Mouse (Mus musculus) embryonic facial prominence, embryonic 11.5 days (tissue): Measurements from ENCODE around the gene Slc15a1. TPM values are rescaled to one million over a fixed set of nuclear protein-coding genes. Genes with fewer than 3 reads are reported as not detected.

Source experiments
- ATAC-seq: fragments of 200-750 bp; cut with Nextera tagmentation; replicated peaks from 2 replicates; pipeline ENCODE4 v1.8.0; 2017; ENCODE audit warnings: low read depth; ENCODE audit not compliant: insufficient number of reproducible peaks, low FRiP score, low TSS enrichment
- DNase-seq: peaks from one replicate; pipeline ENCODE4 v3.0.0-alpha.2; 2015; ENCODE audit warnings: low spot score
- H3K27ac ChIP-seq: fragments of 300-500 bp; sonication (generic); replicated peaks from 2 replicates; pipeline ENCODE4 v1.5.1; 2014; ENCODE audit warnings: mild to moderate bottlenecking, low read depth, low read length, control low read depth
- H3K27me3 ChIP-seq: fragments of 300-500 bp; sonication (generic); 2 replicates; pipeline ENCODE4 v1.6.1; 2014; ENCODE audit warnings: mild to moderate bottlenecking, low read length, moderate library complexity, mixed read lengths; ENCODE audit not compliant: control insufficient read depth, insufficient read depth
- H3K36me3 ChIP-seq: fragments of 300-500 bp; sonication (generic); replicated peaks from 2 replicates; pipeline ENCODE4 v1.6.1; 2014; ENCODE audit warnings: low read depth, mild to moderate bottlenecking, low read length, moderate library complexity, mixed read lengths; ENCODE audit not compliant: control insufficient read depth, insufficient read depth
- H3K4me1 ChIP-seq: fragments of 300-500 bp; sonication (generic); 2 replicates; pipeline ENCODE4 v1.6.1; 2014; ENCODE audit warnings: low read length, mixed read lengths; ENCODE audit not compliant: control insufficient read depth, insufficient read depth
- H3K4me2 ChIP-seq: fragments of 300-500 bp; sonication (generic); 2 replicates; pipeline ENCODE4 v1.6.1; 2014; ENCODE audit warnings: low read depth, mild to moderate bottlenecking, control low read depth, low read length, moderate library complexity
- H3K4me3 ChIP-seq: fragments of 300-500 bp; sonication (generic); 2 replicates; pipeline ENCODE4 v1.5.1; 2014; ENCODE audit warnings: low read depth, low read length, control low read depth
- H3K9ac ChIP-seq: fragments of 300-500 bp; sonication (generic); replicated peaks from 2 replicates; pipeline ENCODE4 v1.6.1; 2014; ENCODE audit warnings: mild to moderate bottlenecking, control low read depth, low read length
- H3K9me3 ChIP-seq: fragments of 300-500 bp; sonication (generic); replicated peaks from 2 replicates; pipeline ENCODE4 v1.6.1; 2016; ENCODE audit warnings: mild to moderate bottlenecking, low read length, inconsistent platforms, mixed read lengths; ENCODE audit not compliant: control insufficient read depth
- WGBS: fragments of 180-500 bp; shearing (Covaris S2); extraction: QIAGEN DNeasy Blood & Tissue Kit; methylation state at CpG from one replicate; pipeline ENCODE4 v1.1.7; 2014; 5-methylcytosine and 5-hydroxymethylcytosine counted together
- polyA plus RNA-seq: library from polyadenylated mRNA; unstranded; fragments of >200 nt; fragmentation: Nextera tagmentation; extraction: Ambion mirVana; gene quantifications from 2 replicates; pipeline ENCODE4 v1.2.1, GENCODE M21; 2014

Slc15a1 gene
- polyA plus RNA-seq, 1 experiment from 2014 or later: not detected

DNA sequence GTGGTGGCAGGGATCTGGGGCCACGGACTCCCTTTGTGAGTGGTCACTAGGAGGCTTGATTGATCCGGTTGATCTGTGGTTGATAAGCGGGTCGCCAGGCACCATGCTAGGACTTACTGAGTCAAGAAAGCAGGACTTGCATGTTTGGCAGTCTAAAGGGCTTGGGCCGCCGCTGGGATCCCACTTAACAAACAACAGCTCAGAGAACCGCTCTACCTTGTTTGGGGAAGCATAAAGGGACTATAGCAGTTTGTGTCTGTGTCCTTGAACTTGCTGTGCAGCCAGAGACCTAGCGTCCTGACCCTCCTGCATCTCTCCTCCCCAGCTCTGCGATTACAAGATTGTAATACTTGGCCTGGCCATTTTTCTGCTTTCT is 421 bp upstream of the Slc15a1 start:
- DNase-seq: no peak
- no peak overlapping the region for H3K27ac ChIP-seq
- H3K36me3 ChIP-seq: no peaks in the 10 kb centered on the region
- no peaks in the 10 kb centered on the region for H3K9me3 ChIP-seq
- 27% methylated on average over 9 of the region's 9 CpGs for WGBS
- no peak for ATAC-seq
- H3K9ac ChIP-seq: no peak overlapping the region
- peaks cover 21% of the 10 kb centered on the region for H3K27me3 ChIP-seq
- no peak overlapping the region for H3K4me3 ChIP-seq
- no peaks in the 10 kb centered on the region for H3K4me1 ChIP-seq
- no peak overlapping the region for H3K4me2 ChIP-seq

DNA sequence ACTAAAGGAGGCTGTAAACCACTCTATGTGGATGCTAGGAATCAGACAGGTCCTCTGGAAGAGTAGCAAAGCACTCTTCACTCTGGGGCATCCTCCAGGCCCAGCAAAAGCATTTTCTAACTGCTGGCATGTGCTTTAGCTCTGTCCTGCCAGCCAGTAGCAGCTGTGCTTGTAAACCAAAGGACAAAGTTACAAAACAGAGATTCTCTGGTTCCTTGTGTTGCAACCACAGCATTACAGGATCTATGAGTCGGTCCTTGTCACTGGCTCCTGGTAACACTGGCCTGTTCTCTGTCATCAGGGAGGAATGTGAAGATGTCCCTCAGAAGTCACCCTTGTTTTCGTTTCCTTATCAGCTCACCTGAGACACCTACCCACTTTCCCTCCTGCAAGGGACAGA is 4.5 kb downstream of the Slc15a1 start:
- Histone ChIP-seq H3K27me3 (peaks cover 14% of the 10 kb centered on the region), H3K4me3 (no peak overlapping the region), H3K4me1 (no peaks in the 10 kb centered on the region), H3K36me3 (no peaks in the 10 kb centered on the region), H3K4me2 (no peak overlapping the region), H3K9ac (no peak overlapping the region), H3K9me3 (no peaks in the 10 kb centered on the region), H3K27ac (no peak overlapping the region)
- DNase-seq (no peak), ATAC-seq (no peak)
- 83% methylated on average over 2 of the region's 2 CpGs for WGBS

DNA sequence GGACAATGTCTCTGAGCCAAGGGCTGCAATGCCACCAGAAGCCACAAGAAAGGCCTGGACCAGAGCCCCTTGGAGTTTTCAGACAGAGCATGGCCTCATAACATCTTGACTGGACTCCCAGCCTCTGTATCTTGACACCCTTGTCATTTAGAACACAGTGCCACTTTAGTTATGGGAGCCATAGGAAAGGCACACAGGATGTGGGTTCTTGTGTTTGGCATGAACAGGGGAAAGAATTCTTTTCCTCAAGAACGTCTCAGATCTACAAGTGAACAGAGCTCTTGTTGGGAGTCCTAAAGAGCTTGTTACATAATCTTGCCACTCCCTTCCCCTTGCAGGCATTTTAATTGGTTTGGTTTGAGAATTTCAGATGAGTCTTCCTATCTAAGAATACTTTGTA is 5.3 kb downstream of the Slc15a1 start:
- H3K27me3 ChIP-seq: peaks cover 8% of the 10 kb centered on the region
- ATAC-seq (no peak), DNase-seq (no peak)
- no peak overlapping the region for H3K9ac ChIP-seq
- H3K4me1 ChIP-seq: no peaks in the 10 kb centered on the region
- no peaks in the 10 kb centered on the region for H3K9me3 ChIP-seq
- H3K36me3 ChIP-seq: no peaks in the 10 kb centered on the region
- H3K4me2 ChIP-seq: no peak overlapping the region
- H3K4me3 ChIP-seq: no peak overlapping the region
- 64% methylated on average over 1 of the region's 1 CpGs for WGBS
- H3K27ac ChIP-seq: no peak overlapping the region

DNA sequence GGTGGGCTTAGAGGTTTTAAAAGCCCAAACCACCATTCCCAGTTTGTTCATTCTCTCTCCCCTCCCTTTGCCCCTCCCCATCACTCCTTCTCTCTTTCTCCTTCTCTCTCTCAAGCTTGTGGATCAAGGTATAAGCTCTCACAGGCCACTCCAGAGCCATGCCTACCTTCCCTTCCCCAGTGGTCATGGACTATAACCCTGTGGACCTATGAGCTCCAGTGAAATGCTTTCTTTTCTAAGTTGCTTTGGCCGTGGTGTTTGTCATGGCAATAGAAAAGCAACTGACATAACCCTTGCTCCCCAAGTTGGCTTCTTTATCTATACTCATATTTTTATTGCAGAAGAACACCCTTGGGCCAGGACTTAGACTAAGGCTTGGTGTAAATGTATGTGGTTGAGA is 7.3 kb downstream of the Slc15a1 start:
- H3K9me3 ChIP-seq: no peaks in the 10 kb centered on the region
- no peak overlapping the region for H3K9ac ChIP-seq
- 86% methylated on average over 1 of the region's 1 CpGs for WGBS
- DNase-seq (no peak), ATAC-seq (no peak)
- H3K27me3 ChIP-seq: no peaks in the 10 kb centered on the region
- H3K27ac ChIP-seq: no peak overlapping the region
- H3K4me2 ChIP-seq: no peak overlapping the region
- H3K4me3 ChIP-seq: no peak overlapping the region
- H3K4me1 ChIP-seq: no peaks in the 10 kb centered on the region
- H3K36me3 ChIP-seq: no peaks in the 10 kb centered on the region

DNA sequence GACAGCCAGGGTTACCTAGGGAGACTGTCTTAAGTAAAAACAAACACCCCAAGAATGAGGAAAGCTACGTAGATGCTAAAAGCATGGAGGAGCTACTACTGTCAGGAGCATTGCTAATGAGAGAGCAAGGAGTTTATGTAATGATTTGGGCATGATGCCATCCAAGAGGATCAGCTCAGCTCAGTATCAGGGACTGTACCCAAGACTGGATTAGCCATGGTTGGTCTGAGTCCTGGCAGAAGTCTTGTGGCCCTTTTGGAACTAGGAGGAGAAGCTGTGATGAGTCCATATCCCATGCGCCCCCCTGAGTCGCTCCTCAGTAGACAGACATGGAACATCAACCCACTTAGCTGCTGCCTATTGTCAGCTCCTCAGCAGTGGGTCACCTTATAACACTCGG is 9.3 kb downstream of the Slc15a1 start:
- Histone ChIP-seq H3K9ac (no peak overlapping the region), H3K4me1 (no peaks in the 10 kb centered on the region), H3K36me3 (no peaks in the 10 kb centered on the region), H3K27me3 (no peaks in the 10 kb centered on the region), H3K4me2 (no peak overlapping the region), H3K9me3 (no peaks in the 10 kb centered on the region), H3K4me3 (no peak overlapping the region), H3K27ac (no peak overlapping the region)
- 76% methylated on average over 4 of the region's 4 CpGs for WGBS
- ATAC-seq: no peak
- no peak for DNase-seq

DNA sequence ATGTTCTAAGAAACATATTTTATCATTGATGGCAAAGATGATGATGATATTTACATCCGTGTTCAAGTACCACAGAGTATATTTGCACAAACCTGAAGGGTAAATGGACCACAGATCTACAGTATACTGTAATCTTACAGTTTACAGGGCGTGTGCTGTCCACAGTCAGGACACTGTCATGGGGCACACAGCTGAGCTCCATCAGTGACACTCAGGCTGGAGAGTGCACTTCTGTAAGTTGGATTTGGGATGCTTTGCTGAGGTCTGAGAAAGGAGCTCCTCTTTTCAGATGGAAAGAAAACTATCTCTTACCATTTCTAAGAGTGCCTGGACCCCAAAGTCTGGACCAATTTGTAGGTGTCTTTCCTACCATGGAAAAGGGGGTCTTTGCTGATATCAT is 9.9 kb downstream of the Slc15a1 start:
- no peak overlapping the region for H3K9ac ChIP-seq
- no peak overlapping the region for H3K27ac ChIP-seq
- no peaks in the 10 kb centered on the region for H3K36me3 ChIP-seq
- no peaks in the 10 kb centered on the region for H3K4me1 ChIP-seq
- no peak for DNase-seq
- H3K9me3 ChIP-seq: no peaks in the 10 kb centered on the region
- ATAC-seq: no peak
- H3K27me3 ChIP-seq: no peaks in the 10 kb centered on the region
- H3K4me3 ChIP-seq: no peak overlapping the region
- no peak overlapping the region for H3K4me2 ChIP-seq
- 81% methylated on average over 2 of the region's 2 CpGs for WGBS

DNA sequence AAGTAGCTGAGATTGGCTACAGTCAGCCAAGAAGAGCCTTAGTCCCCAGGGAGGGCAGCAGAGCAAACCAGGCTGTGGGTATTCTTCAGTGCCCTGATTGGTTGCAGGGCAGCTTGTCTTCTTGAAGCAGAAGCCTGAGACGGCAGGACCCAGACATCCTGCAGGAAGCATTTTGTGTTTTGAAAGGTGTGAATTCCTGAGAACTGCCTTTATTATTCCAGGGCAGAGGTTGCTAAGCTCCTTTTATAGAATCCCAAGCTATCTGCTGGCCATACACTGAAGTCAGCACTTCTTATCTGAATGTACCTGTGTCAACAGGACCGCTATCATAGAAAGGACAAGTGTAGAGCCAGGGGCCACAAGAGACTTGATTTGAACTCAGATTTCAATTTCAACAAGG is 10.8 kb downstream of the Slc15a1 start:
- Histone ChIP-seq H3K36me3 (no peaks in the 10 kb centered on the region), H3K4me3 (no peak overlapping the region), H3K9ac (no peak overlapping the region), H3K27ac (no peak overlapping the region), H3K9me3 (no peaks in the 10 kb centered on the region), H3K4me1 (no peaks in the 10 kb centered on the region), H3K4me2 (no peak overlapping the region), H3K27me3 (no peaks in the 10 kb centered on the region)
- DNase-seq (no peak), ATAC-seq (no peak)
- 54% methylated on average over 2 of the region's 2 CpGs for WGBS

DNA sequence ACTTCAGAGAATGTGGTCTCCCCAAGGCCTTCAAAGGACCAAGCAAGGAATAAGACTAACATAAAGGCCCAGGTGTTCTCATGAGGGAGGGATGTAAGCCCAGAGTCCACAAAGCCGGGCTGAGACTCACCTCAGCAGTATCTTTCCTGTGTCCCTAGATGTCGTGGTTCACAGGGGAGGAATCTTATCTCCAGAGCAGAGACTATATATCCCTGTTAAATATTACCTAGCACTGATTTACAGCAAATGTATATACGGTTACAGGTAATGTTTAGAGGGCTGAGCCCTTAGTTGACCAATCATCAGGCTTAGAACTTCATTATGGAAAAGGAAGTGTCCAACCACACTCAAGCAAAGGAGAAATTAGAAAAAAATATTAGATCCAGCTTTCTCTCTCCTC is 11.3 kb downstream of the Slc15a1 start:
- DNase-seq (no peak), ATAC-seq (no peak)
- Histone ChIP-seq H3K4me2 (no peak overlapping the region), H3K4me1 (no peaks in the 10 kb centered on the region), H3K9me3 (no peaks in the 10 kb centered on the region), H3K27me3 (no peaks in the 10 kb centered on the region), H3K4me3 (no peak overlapping the region), H3K36me3 (no peaks in the 10 kb centered on the region), H3K27ac (no peak overlapping the region), H3K9ac (no peak overlapping the region)
- WGBS: 71% methylated on average over 3 of the region's 3 CpGs

DNA sequence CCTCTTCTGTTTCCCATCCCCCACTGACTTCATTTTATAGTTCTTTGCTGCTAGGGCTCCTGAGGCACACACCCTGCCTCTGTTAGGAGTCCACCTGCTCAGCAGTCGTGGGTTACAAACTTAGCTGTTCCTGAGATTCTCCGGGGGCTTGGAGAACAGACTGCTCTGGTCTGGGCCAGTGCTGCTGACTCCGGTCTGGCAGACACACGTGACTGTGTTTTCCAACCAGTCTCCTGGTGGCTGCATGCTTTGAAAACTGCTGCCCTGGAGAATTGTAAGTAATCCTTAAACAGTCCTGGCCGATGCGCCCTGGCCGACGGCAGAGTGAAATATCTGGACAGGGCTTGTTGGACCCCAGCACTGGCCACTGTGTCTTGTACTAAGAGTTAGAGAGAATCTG is 12.7 kb downstream of the Slc15a1 start:
- WGBS: 58% methylated on average over 8 of the region's 8 CpGs

More for the DNA sequence above, 12.7 kb downstream of the Slc15a1 start:
- Histone ChIP-seq H3K4me3 (no peak overlapping the region), H3K4me2 (no peak overlapping the region), H3K27me3 (no peaks in the 10 kb centered on the region), H3K9me3 (no peaks in the 10 kb centered on the region), H3K27ac (no peak overlapping the region), H3K4me1 (no peaks in the 10 kb centered on the region), H3K36me3 (no peaks in the 10 kb centered on the region), H3K9ac (no peak overlapping the region)
- DNase-seq (no peak), ATAC-seq (no peak)
